12 mouse cellular contexts compared by ENCODE assay signal in the genomic region with DNA sequence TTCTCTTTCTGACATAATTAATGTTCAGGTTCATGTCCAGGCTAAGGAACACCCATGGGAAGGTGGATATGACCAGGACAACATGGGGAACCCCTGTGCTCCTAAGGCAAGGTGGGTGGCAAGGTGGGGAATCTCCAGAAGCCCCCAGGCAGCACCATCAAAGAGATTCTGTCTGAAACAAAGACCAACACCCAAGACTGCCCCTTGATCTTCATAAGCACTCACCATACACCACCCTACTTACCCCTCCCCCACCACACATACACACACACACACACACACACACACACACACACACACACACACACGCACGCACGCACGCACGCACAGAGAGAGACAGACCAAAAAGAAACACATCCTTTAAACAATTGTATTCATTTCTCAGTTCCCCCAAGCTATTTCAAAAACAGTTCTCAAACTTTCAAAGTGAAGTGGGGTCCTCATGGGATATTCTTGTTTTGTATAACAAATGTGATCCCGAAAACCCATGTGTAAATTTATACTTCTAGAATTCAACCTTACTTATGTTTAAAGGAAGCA.
"Had no signal": no experiment of that assay in that cellular context is flagged by ENCODE, and none has a peak within 500 bp of the region (broad histone marks: within the 10 kb centered on the region; RNA-seq: fewer than 3 reads in every experiment).

No protein-coding gene starts in this region.

- H3K27ac ChIP-seq: intestine, embryonic 15.5 days; kidney, embryonic 15.5 days; left cerebral cortex, adult 2 months; liver, embryonic 13.5 days; midbrain, embryonic 12.5 days had no signal

- H3K4me3 ChIP-seq: intestine, embryonic 15.5 days; kidney, embryonic 15.5 days; left cerebral cortex, adult 2 months; liver, embryonic 13.5 days; midbrain, embryonic 12.5 days; myocyte; stomach, embryonic 15.5 days had no signal

- H3K9ac ChIP-seq: intestine, embryonic 15.5 days; kidney, embryonic 15.5 days; liver, embryonic 13.5 days; lung, embryonic 14.5 days; midbrain, embryonic 12.5 days; stomach, embryonic 15.5 days had no signal

- H3K9me3 ChIP-seq: intestine, embryonic 15.5 days; kidney, embryonic 15.5 days; liver, embryonic 13.5 days; midbrain, embryonic 12.5 days; stomach, embryonic 15.5 days had no signal

- H3K27me3 ChIP-seq: intestine, embryonic 15.5 days; kidney, embryonic 15.5 days; liver, embryonic 13.5 days; midbrain, embryonic 12.5 days; stomach, embryonic 15.5 days had no signal

- ATAC-seq: midbrain, embryonic 16.5 days had no signal

- H3K36me3 ChIP-seq: intestine, embryonic 15.5 days; kidney, embryonic 15.5 days; liver, embryonic 13.5 days; midbrain, embryonic 12.5 days; stomach, embryonic 15.5 days had no signal

- H3K4me2 ChIP-seq: intestine, embryonic 15.5 days; kidney, embryonic 15.5 days; liver, embryonic 13.5 days; lung, embryonic 14.5 days; midbrain, embryonic 12.5 days; stomach, embryonic 15.5 days had no signal

- H3K4me1 ChIP-seq: midbrain, embryonic 12.5 days had no signal

- DNase-seq: layer of hippocampus, postnatal 36 days; liver, embryonic 13.5 days; thymus, adult 18-20 months; thymus, postnatal 36 days had no signal
